Mouse (Mus musculus) bone marrow, adult 2 months (tissue): ENCODE measurements at regions not wholly inside any gene's neighbourhood (a gene's known extent, or its start where the extent isn't known, plus 50 kb on each side); places are given as distances from the start of the nearest gene placed in this dataset.

Experiments used
- CTCF ChIP-seq: fragments of 200-500 bp; IDR thresholded peaks from 2 replicates; pipeline ENCODE4 v1.5.1; 2011; ENCODE audit warnings: low read length, control low read depth; ENCODE audit not compliant: control insufficient read depth, insufficient read depth
- POLR2A ChIP-seq: fragments of 200-500 bp; IDR thresholded peaks from 2 replicates; pipeline ENCODE4 v1.6.1; 2011; ENCODE audit warnings: low read depth, mild to moderate bottlenecking, control low read depth, low read length, borderline replicate concordance; ENCODE audit not compliant: control insufficient read depth

GRCm38 (mm10) chr14:72030396-72030795 lies 461.2 kb downstream of the Gm9195 start:
- TF ChIP-seq CTCF (no peak), POLR2A (no peak)
